Comparison of ENCODE assay signal across 9 mouse cellular contexts in genomic region chr11:101733596-101733995, GRCm38 (mm10). TPM values are rescaled to one million over a fixed set of nuclear protein-coding genes. Genes with fewer than 3 reads are reported as not detected.
DNase-seq lines count a peak whose midpoint lies in the region; ATAC-seq and TF ChIP-seq lines count a peak whose summit lies in the region.
"Had no signal": no experiment of that assay in that cellular context is flagged by ENCODE, and none has a peak within 500 bp of the region (broad histone marks: within the 10 kb centered on the region; RNA-seq: fewer than 3 reads in every experiment).

No protein-coding gene starts in this region.

- no peak for TF ChIP-seq CTCF in gastrocnemius, adult 2 months (IDR thresholded peaks at IDR 0.05)

- no peaks in the 10 kb centered on the region for H3K9me3 ChIP-seq in forebrain, embryonic 11.5 days (ENCODE audit: control insufficient read depth, low read length)
- H3K9me3 ChIP-seq in liver, embryonic 13.5 days (replicated peaks), result no peaks in the 10 kb centered on the region

- ATAC-seq in forebrain, embryonic 11.5 days (replicated peaks; ENCODE audit: low FRiP score), result no peak
- no peak for ATAC-seq in liver, embryonic 13.5 days (ENCODE audit: low read depth)

- H3K4me1 ChIP-seq in forebrain, embryonic 11.5 days (replicated peaks; ENCODE audit: control insufficient read depth, insufficient read depth, low read length), result peaks cover 2% of the 10 kb centered on the region; the same call in 1 of the 2 replicates
- H3K4me1 ChIP-seq in liver, embryonic 13.5 days (replicated peaks), result peaks cover 22% of the 10 kb centered on the region

- DNase-seq in gastrocnemius, adult 2 months, result no peak
- DNase-seq in gastrocnemius, adult 18-20 months (ENCODE audit: low spot score), result no peak
- DNase-seq in 416B (ENCODE audit: low read depth), result peak; percentile 27
- no peak for DNase-seq in forebrain, embryonic 11.5 days (ENCODE audit: low spot score)
- DNase-seq in liver, embryonic 13.5 days, result peak; percentile 11
- no peak for DNase-seq in urinary bladder, adult 2 months (ENCODE audit: low spot score)
- DNase-seq in layer of hippocampus, adult 18-20 months (ENCODE audit: low spot score in 2 of 2), result no peak
- no peak for DNase-seq in cerebellum, adult 11 months
- DNase-seq: right cerebral cortex, adult 18-20 months had no signal

- no peaks in the 10 kb centered on the region for H3K27me3 ChIP-seq in forebrain, embryonic 11.5 days (ENCODE audit: control insufficient read depth, insufficient read depth, low read length)
- H3K27me3 ChIP-seq in liver, embryonic 13.5 days, result no peaks in the 10 kb centered on the region

- H3K4me3 ChIP-seq in gastrocnemius, adult 2 months, result peak overlapping the region; percentile 84
- peak overlapping the region; percentile 79 for H3K4me3 ChIP-seq in forebrain, embryonic 11.5 days (ENCODE audit: low read depth, low read length)
- peak overlapping the region; percentile 80 for H3K4me3 ChIP-seq in liver, embryonic 13.5 days (replicated peaks)

- H3K4me2 ChIP-seq in forebrain, embryonic 11.5 days (ENCODE audit: low read depth, low read length, severe bottlenecking), result peak overlapping the region; percentile 86
- peak overlapping the region; percentile 72 for H3K4me2 ChIP-seq in liver, embryonic 13.5 days

- H3K27ac ChIP-seq in gastrocnemius, adult 2 months, result peak overlapping the region; percentile 92
- H3K27ac ChIP-seq in forebrain, embryonic 11.5 days (ENCODE audit: low read depth, low read length), result no peak overlapping the region
- H3K27ac ChIP-seq in liver, embryonic 13.5 days, result peak overlapping the region; percentile 78

- WGBS in forebrain, embryonic 11.5 days, result 40% methylated on average over 9 of the region's 9 CpGs
- 16% methylated on average over 9 of the region's 9 CpGs for WGBS in liver, embryonic 13.5 days (ENCODE audit: insufficient replicate concordance)

- intact Hi-C loops in gastrocnemius, adult 2 months (cut with DNase I), result loop anchor here (10.0 kb wide), 1 partner anchor 159 kb away; no protein-coding TSS in a partner anchor

- peak overlapping the region; percentile 76 for H3K9ac ChIP-seq in forebrain, embryonic 11.5 days (ENCODE audit: low read length)
- H3K9ac ChIP-seq in liver, embryonic 13.5 days, result peak overlapping the region; percentile 86

- H3K36me3 ChIP-seq in forebrain, embryonic 11.5 days (ENCODE audit: control insufficient read depth, insufficient read depth, low read length), result peaks cover 9% of the 10 kb centered on the region; the same call in 1 of the 2 replicates
- H3K36me3 ChIP-seq in liver, embryonic 13.5 days, result peaks cover 42% of the 10 kb centered on the region

RNA-seq across cellular contexts. Expression of gene Dhx8, which starts 0.9 kb away (rescaled TPM):
- total RNA-seq in gastrocnemius, adult 2 months (2021), result 10 to 100 TPM; 13.8 to 15.1 TPM
- 10 to 100 TPM; 13.9 to 14.3 TPM for total RNA-seq in gastrocnemius, adult 18-20 months (2021)
- 43.6 and 46.4 TPM in 2 replicates for polyA plus RNA-seq in forebrain, embryonic 11.5 days (2014; fragmentation: Nextera tagmentation; extraction: Ambion mirVana)
- 19.0 and 20.5 TPM in 2 replicates for polyA plus RNA-seq in liver, embryonic 13.5 days (2015; fragmentation: Nextera tagmentation; extraction: Ambion mirVana)
- polyA plus RNA-seq in urinary bladder, adult 2 months (2012; rRNA removed), result 14.7 and 15.4 TPM in 2 replicates
- total RNA-seq in layer of hippocampus, adult 18-20 months (2021), result 10 to 100 TPM; 35.2 to 35.9 TPM

RNA-seq across cellular contexts. Expression of gene Etv4, which starts 51.6 kb away (rescaled TPM):
- total RNA-seq in gastrocnemius, adult 2 months (2021), result 1 to 10 TPM; 2.7 to 3.1 TPM
- 1 to 10 TPM; 2.4 to 2.5 TPM for total RNA-seq in gastrocnemius, adult 18-20 months (2021)
- 7.6 and 10.4 TPM in 2 replicates for polyA plus RNA-seq in forebrain, embryonic 11.5 days (2014; fragmentation: Nextera tagmentation; extraction: Ambion mirVana)
- polyA plus RNA-seq in liver, embryonic 13.5 days (2015; fragmentation: Nextera tagmentation; extraction: Ambion mirVana), result 0.40 and 0.50 TPM in 2 replicates
- 0.44 and 0.65 TPM in 2 replicates for polyA plus RNA-seq in urinary bladder, adult 2 months (2012; rRNA removed)
- 10 to 100 TPM in 1 of 2 experiments, 1 to 10 TPM in 1; 9.0 to 10.6 TPM for total RNA-seq in layer of hippocampus, adult 18-20 months (2021)

Comparison
In these comparisons a context has a peak if more than half of its experiments do, and no peak if none do; other contexts are left out.
1. DNase-seq: peak in 416B (single experiment) and liver, embryonic 13.5 days (single experiment); none in gastrocnemius, adult 2 months (single experiment), gastrocnemius, adult 18-20 months (single experiment), forebrain, embryonic 11.5 days (single experiment), urinary bladder, adult 2 months (single experiment), layer of hippocampus, adult 18-20 months (0 of 2) and cerebellum, adult 11 months (single experiment).
2. Peak in every context shown above with its lines, with median percentiles within 50 percentile points of each other: H3K4me3 ChIP-seq.